Mouse (Mus musculus): ENCODE measurements around the gene Adig. TPM values are rescaled to one million over a fixed set of nuclear protein-coding genes. Genes with fewer than 3 reads are reported as not detected.

Gene Adig
- polyA plus RNA-seq, 1 experiment from 2014 or later, result not detected

DNA sequence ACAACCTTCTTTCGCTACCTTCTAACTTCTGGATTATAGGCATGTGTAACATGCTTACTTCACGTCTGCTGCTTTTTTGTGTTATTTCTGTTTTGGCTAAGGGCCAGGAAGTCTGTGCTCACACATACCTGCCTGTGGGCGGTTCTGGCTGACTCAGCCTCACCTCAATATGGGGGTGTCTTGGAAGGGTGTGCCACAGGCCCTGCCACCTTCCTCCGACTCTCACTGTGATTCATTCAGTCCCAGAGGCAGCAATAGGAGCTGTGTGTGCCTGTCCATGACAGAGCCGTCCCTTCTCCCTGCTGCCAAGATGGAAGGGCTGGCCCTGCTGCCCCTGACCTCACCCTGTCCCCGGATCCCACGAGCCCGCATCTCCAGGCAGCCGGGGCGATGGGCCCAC, 10.1 kb downstream of the Adig start, which contains the start of gene Arhgap40:
Gene Arhgap40 (plus strand): TSS at position 269 of the 400 bp plus-strand sequence.
- Histone ChIP-seq H3K27me3 (replicated peaks) (no peaks in the 10 kb centered on the region), H3K36me3 (no peaks in the 10 kb centered on the region), H3K4me2 (no peak within 1 kb of the TSS), H3K4me1 (peaks cover 6% of the 10 kb centered on the region), H3K9ac (no peak within 1 kb of the TSS), H3K4me3 (no peak within 1 kb of the TSS), H3K9me3 (no peaks in the 10 kb centered on the region), H3K27ac (replicated peaks) (no peak within 1 kb of the TSS)
- no peak for ATAC-seq (ENCODE audit: extremely low read depth, insufficient number of reproducible peaks, low FRiP score, low TSS enrichment)
- WGBS, result 82% methylated on average over 10 of the region's 10 CpGs

GRCm38 (mm10) chr2:158513821-158514336, 11.5 kb downstream of the Adig start:
- Histone ChIP-seq H3K4me1 (peaks cover 9% of the 10 kb centered on the region), H3K9me3 (no peaks in the 10 kb centered on the region), H3K27me3 (replicated peaks) (no peaks in the 10 kb centered on the region), H3K4me3 (no peak overlapping the region), H3K9ac (no peak overlapping the region), H3K27ac (replicated peaks) (no peak overlapping the region), H3K36me3 (no peaks in the 10 kb centered on the region), H3K4me2 (no peak overlapping the region)
- WGBS, result 79% methylated on average over 12 of the region's 12 CpGs
- no peak for ATAC-seq (ENCODE audit: extremely low read depth, insufficient number of reproducible peaks, low FRiP score, low TSS enrichment)

DNA sequence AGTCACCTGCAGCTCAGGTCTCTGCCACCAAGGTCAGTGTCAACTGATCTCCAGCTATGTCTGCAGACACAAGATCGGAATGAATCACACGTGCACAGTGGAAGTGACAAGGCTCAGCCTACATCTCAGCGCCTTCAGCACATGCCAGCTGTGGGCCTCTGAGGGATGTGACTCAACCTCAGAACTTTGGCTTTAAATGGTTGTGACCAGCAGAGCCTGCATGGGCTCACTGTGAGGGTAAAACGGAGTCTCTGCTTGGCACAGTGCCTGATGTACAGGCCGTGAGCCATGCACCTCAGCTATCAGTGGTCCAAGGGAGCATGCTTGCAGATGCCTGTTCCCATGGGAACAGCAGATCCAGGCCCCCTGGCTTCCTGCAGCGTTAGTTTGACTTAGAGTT, 16.2 kb downstream of the Adig start:
- Histone ChIP-seq H3K4me3 (no peak overlapping the region), H3K4me1 (peaks cover 10% of the 10 kb centered on the region), H3K9ac (no peak overlapping the region), H3K27me3 (replicated peaks) (no peaks in the 10 kb centered on the region), H3K36me3 (no peaks in the 10 kb centered on the region), H3K9me3 (no peaks in the 10 kb centered on the region), H3K4me2 (no peak overlapping the region), H3K27ac (replicated peaks) (no peak overlapping the region)
- 37% methylated on average over 6 of the region's 6 CpGs for WGBS
- no peak for ATAC-seq (ENCODE audit: extremely low read depth, insufficient number of reproducible peaks, low FRiP score, low TSS enrichment)

GRCm38 (mm10) chr2:158519071-158519470, 16.7 kb downstream of the Adig start:
- 53% methylated on average over 11 of the region's 11 CpGs for WGBS
- 0 out of 2 replicates have a peak, but pooled peaks cover under 1% of the 10 kb centered on the region for H3K27me3 ChIP-seq (replicated peaks)
- ATAC-seq (ENCODE audit: extremely low read depth, insufficient number of reproducible peaks, low FRiP score, low TSS enrichment), result no peak
- no peaks in the 10 kb centered on the region for H3K9me3 ChIP-seq
- no peak overlapping the region for H3K27ac ChIP-seq (replicated peaks)
- peaks cover 10% of the 10 kb centered on the region for H3K4me1 ChIP-seq
- no peak overlapping the region for H3K9ac ChIP-seq
- H3K36me3 ChIP-seq, result no peaks in the 10 kb centered on the region
- H3K4me3 ChIP-seq, result no peak overlapping the region
- no peak overlapping the region for H3K4me2 ChIP-seq

GRCm38 (mm10) chr2:158519800-158520199, 17.4 kb downstream of the Adig start:
- Histone ChIP-seq H3K9me3 (no peaks in the 10 kb centered on the region), H3K27me3 (replicated peaks) (0 out of 2 replicates have a peak, but pooled peaks cover 2% of the 10 kb centered on the region), H3K4me3 (no peak overlapping the region), H3K4me2 (no peak overlapping the region), H3K4me1 (peaks cover 10% of the 10 kb centered on the region), H3K9ac (no peak overlapping the region), H3K36me3 (no peaks in the 10 kb centered on the region), H3K27ac (replicated peaks) (no peak overlapping the region)
- 77% methylated on average over 6 of the region's 6 CpGs for WGBS
- ATAC-seq (ENCODE audit: extremely low read depth, insufficient number of reproducible peaks, low FRiP score, low TSS enrichment), result no peak

GRCm38 (mm10) chr2:158523060-158523459, 20.6 kb downstream of the Adig start:
- Histone ChIP-seq H3K9ac (no peak overlapping the region), H3K27me3 (replicated peaks) (0 out of 2 replicates have a peak, but pooled peaks cover 2% of the 10 kb centered on the region), H3K36me3 (no peaks in the 10 kb centered on the region), H3K4me3 (no peak overlapping the region), H3K27ac (replicated peaks) (no peak overlapping the region), H3K4me1 (peaks cover 10% of the 10 kb centered on the region), H3K9me3 (no peaks in the 10 kb centered on the region), H3K4me2 (no peak overlapping the region)
- ATAC-seq (ENCODE audit: extremely low read depth, insufficient number of reproducible peaks, low FRiP score, low TSS enrichment), result no peak
- WGBS, result 49% methylated on average over 8 of the region's 8 CpGs

DNA sequence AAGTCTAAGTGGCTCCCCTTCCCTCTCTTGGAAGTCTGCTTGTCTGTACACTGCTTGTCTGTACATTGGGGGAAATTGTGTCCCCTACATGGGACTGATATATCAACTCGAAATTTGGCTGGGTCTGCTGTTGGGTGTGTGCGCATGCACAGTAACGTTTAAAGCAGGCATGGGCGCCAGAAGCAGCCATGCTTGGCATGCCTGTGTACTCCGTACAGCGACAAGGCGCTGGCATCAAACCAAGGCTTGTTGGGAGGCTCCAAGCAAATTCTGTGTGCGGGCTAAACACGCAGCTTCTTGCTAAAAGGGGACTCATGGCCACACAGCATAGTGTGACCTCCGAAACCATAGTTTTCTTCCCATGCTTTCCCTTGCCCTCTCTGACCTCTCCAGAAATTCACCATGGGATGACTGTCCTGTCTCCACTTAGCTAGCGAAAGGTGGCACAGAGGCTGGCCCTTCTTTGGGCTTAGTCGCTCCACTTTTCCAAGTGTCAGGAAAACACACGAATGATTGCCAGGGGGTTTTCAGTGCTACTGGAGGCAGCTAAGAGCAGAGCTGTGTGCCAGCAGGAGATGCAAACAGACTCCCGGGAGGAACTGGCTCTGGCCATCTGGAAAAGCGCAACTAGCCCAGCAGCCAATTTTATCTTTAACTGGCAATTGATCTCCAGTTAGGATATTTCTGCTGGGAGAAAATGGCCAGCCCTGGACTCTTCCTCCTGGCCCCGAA, 21.9 kb downstream of the Adig start:
- Histone ChIP-seq H3K4me1 (peaks cover 6% of the 10 kb centered on the region), H3K9me3 (no peaks in the 10 kb centered on the region), H3K36me3 (no peaks in the 10 kb centered on the region), H3K27ac (replicated peaks) (no peak overlapping the region), H3K27me3 (replicated peaks) (0 out of 2 replicates have a peak, but pooled peaks cover 2% of the 10 kb centered on the region), H3K4me3 (no peak overlapping the region), H3K9ac (no peak overlapping the region), H3K4me2 (no peak overlapping the region)
- WGBS, result 77% methylated on average over 16 of the region's 16 CpGs
- no peak for ATAC-seq (ENCODE audit: extremely low read depth, insufficient number of reproducible peaks, low FRiP score, low TSS enrichment)

GRCm38 (mm10) chr2:158534090-158534489, 31.7 kb downstream of the Adig start:
- Histone ChIP-seq H3K9me3 (no peaks in the 10 kb centered on the region; the same call in 1 of the 2 replicates), H3K27ac (replicated peaks) (no peak overlapping the region), H3K4me3 (no peak overlapping the region), H3K9ac (no peak overlapping the region), H3K36me3 (no peaks in the 10 kb centered on the region), H3K4me2 (no peak overlapping the region), H3K27me3 (replicated peaks) (peaks cover 6% of the 10 kb centered on the region), H3K4me1 (no peaks in the 10 kb centered on the region)
- ATAC-seq (ENCODE audit: extremely low read depth, insufficient number of reproducible peaks, low FRiP score, low TSS enrichment), result no peak
- 12% methylated on average over 4 of the region's 4 CpGs for WGBS

- Histone ChIP-seq H3K9ac (no peak overlapping the region), H3K27ac (replicated peaks) (no peak overlapping the region), H3K4me2 (no peak overlapping the region), H3K4me3 (no peak overlapping the region), H3K27me3 (replicated peaks) (peaks cover 11% of the 10 kb centered on the region), H3K9me3 (no peaks in the 10 kb centered on the region; the same call in 1 of the 2 replicates), H3K4me1 (no peaks in the 10 kb centered on the region), H3K36me3 (no peaks in the 10 kb centered on the region)
- ATAC-seq (ENCODE audit: extremely low read depth, insufficient number of reproducible peaks, low FRiP score, low TSS enrichment), result no peak
- 72% methylated on average over 8 of the region's 8 CpGs for WGBS
Measured at GRCm38 (mm10) chr2:158534559-158534958, 32.1 kb downstream of the Adig start.

DNA sequence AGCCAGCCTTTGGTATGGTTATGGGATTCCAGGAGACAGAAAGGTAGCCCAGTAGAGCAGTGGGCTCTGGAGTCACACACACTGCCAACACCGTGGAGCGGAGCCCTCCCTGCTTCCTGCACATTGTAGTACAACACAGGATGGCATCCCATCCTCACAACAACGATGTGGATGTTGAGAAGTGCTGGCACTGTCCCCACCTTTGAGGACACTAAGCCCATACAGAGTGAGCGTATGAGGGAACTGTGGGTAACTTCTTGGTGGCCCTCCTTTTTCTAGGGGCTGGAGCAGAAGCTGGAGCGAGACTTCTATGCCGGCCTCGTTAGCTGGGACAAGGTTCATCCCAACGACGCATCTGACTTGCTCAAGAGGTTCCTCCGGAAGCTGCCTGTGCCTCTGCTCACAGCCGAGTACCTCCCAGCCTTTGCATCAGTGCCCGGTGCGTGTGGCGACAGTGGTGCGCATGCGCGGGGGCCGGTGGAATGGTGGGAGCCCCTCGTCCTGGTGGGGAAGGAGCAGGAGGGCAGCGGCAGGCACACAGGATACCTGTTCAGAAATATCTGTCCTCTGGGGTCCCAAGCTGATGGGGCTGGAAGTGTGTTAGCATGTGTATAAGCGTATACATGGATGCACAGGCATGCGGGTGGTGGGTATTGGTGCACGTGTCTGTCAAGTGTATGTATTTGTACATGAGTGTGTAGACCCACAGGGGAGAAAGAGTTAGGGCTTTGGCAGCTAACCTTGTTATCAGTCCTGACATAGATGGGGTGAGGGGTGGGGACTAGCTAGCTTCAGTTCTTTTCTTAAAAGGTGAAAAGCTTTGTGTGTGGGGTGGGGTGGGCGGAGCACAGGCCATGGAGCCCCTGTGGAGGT, 37.3 kb downstream of the Adig start:
- H3K9ac ChIP-seq, result no peak overlapping the region; the same call in 1 of the 2 replicates
- no peak for ATAC-seq (ENCODE audit: extremely low read depth, insufficient number of reproducible peaks, low FRiP score, low TSS enrichment)
- H3K27me3 ChIP-seq (replicated peaks), result peaks cover 42% of the 10 kb centered on the region
- 0 out of 2 replicates have a peak overlapping the region, but pooled peaks have one; percentile 15 for H3K4me3 ChIP-seq
- no peaks in the 10 kb centered on the region for H3K9me3 ChIP-seq
- H3K27ac ChIP-seq (replicated peaks), result no peak overlapping the region
- 48% methylated on average over 24 of the region's 24 CpGs for WGBS
- no peaks in the 10 kb centered on the region for H3K4me1 ChIP-seq
- peak overlapping the region; percentile 56 for H3K4me2 ChIP-seq
- H3K36me3 ChIP-seq, result no peaks in the 10 kb centered on the region

DNA sequence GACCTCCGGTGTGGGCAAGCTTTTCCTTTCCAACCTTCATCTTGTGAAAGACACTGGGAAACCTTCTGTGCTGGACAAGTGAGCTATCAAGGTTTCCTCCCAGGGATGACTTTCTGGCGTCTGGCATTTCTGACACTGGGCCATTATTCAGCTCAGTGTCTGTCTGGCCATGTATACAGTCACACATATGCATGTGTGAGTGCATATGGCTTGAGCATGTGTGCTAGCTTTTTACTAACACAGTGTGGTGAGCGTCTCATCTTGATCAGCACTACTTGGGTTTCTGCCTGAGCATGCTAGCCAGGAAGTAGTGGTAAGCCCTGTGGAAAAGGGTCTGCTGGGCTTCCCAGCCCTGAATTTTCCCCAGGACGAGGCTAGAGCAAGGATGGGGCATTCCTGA, 38.9 kb downstream of the Adig start:
- H3K27me3 ChIP-seq (replicated peaks), result peaks cover 46% of the 10 kb centered on the region
- H3K4me1 ChIP-seq, result no peaks in the 10 kb centered on the region
- H3K9ac ChIP-seq, result no peak overlapping the region
- H3K36me3 ChIP-seq, result no peaks in the 10 kb centered on the region
- H3K4me2 ChIP-seq, result no peak overlapping the region
- H3K9me3 ChIP-seq, result no peaks in the 10 kb centered on the region
- no peak overlapping the region for H3K4me3 ChIP-seq
- 33% methylated on average over 4 of the region's 4 CpGs for WGBS
- H3K27ac ChIP-seq (replicated peaks), result no peak overlapping the region
- ATAC-seq (ENCODE audit: extremely low read depth, insufficient number of reproducible peaks, low FRiP score, low TSS enrichment), result no peak

All from heart, embryonic 13.5 days (tissue).